Mouse (Mus musculus) adrenal gland (tissue): ENCODE data around the gene Ctcf.

Source experiments
- intact Hi-C: fragments of 180-260 bp; cut with DNase I; formaldehyde crosslinking; loops from one replicate; pipeline ENCODE4 v1.15.1; 2025
- long read RNA-seq, 2 experiments: library from polyadenylated mRNA; unstranded; transcript quantifications; one replicate each; pipeline ENCODE4 v2.0.0; 2020; ENCODE audit warnings: borderline replicate concordance in 1 of 2; ENCODE audit not compliant: insufficient replicate concordance in 1 of 2

The Ctcf gene
- long read RNA-seq, experiment 1, partial matches to known transcripts = 4 of 9 reads
- long read RNA-seq, experiment 1, other reads (novel, unspliced or antisense) = 4 of 9 reads
- long read RNA-seq, experiment 2, partial matches to known transcripts = 21 of 25 reads
- long read RNA-seq, experiment 2, other reads (novel, unspliced or antisense) = 3 of 25 reads

- intact Hi-C loops = no loop called here
These were observed at the start of gene Ctcf for GRCm38 (mm10) chr8:105636018-105636962. TSS of gene Ctcf (plus strand) at chr8:105636568.

- intact Hi-C loops = no loop called here
These were observed 43.9 kb upstream of the Ctcf start for GRCm38 (mm10) chr8:105592431-105592830.

- intact Hi-C loops = no loop called here
These were observed 42.5 kb upstream of the Ctcf start for GRCm38 (mm10) chr8:105593859-105594258.

GRCm38 (mm10) chr8:105594451-105595242 lies 41.7 kb upstream of the Ctcf start:
- intact Hi-C loops = no loop called here

GRCm38 (mm10) chr8:105596362-105597034 lies 39.9 kb upstream of the Ctcf start:
- intact Hi-C loops = no loop called here

- intact Hi-C loops = no loop called here
These were observed 37.6 kb upstream of the Ctcf start for GRCm38 (mm10) chr8:105598777-105599176.

GRCm38 (mm10) chr8:105601301-105601700 lies 35.1 kb upstream of the Ctcf start:
- intact Hi-C loops = loop anchor here (5.0 kb wide), 1 partner anchor 34 kb away; the partner anchor contains the start of gene Atp6v0d1

GRCm38 (mm10) chr8:105602540-105602939 lies 33.8 kb upstream of the Ctcf start:
- intact Hi-C loops = loop anchor here (5.0 kb wide), 1 partner anchor 35 kb away; the partner anchor contains the start of gene Atp6v0d1

GRCm38 (mm10) chr8:105604804-105605381 lies 31.5 kb upstream of the Ctcf start, which contains the start of gene Ripor1:
TSS of gene Ripor1 (plus strand) at chr8:105605255.
- intact Hi-C loops = loop anchor here (5.0 kb wide), 1 partner anchor 38 kb away; the partner anchor contains the start of gene Atp6v0d1

- intact Hi-C loops = no loop called here
These were observed 30.7 kb upstream of the Ctcf start for GRCm38 (mm10) chr8:105605491-105606188.

- intact Hi-C loops = no loop called here
These were observed 30.0 kb upstream of the Ctcf start for GRCm38 (mm10) chr8:105606189-105607023.

GRCm38 (mm10) chr8:105607062-105607461 lies 29.3 kb upstream of the Ctcf start:
- intact Hi-C loops = no loop called here

- intact Hi-C loops = no loop called here
These were observed 28.7 kb upstream of the Ctcf start for GRCm38 (mm10) chr8:105607684-105608083.

- intact Hi-C loops = no loop called here
These were observed 27.0 kb upstream of the Ctcf start for GRCm38 (mm10) chr8:105609355-105609754.

- intact Hi-C loops = no loop called here
These were observed 26.6 kb upstream of the Ctcf start for GRCm38 (mm10) chr8:105609771-105610170.

- intact Hi-C loops = no loop called here
These were observed 24.5 kb upstream of the Ctcf start for GRCm38 (mm10) chr8:105611836-105612235.

GRCm38 (mm10) chr8:105613037-105613436 lies 23.3 kb upstream of the Ctcf start:
- intact Hi-C loops = no loop called here

- intact Hi-C loops = no loop called here
These were observed 22.4 kb upstream of the Ctcf start for GRCm38 (mm10) chr8:105613830-105614511.
